Mouse (Mus musculus) heart, postnatal 0 days (tissue): Measurements from ENCODE around the gene Ptprf.

Experiments used
- CTCF ChIP-seq: IDR thresholded peaks from 2 replicates; pipeline ENCODE4 v1.5.1; 2016; ENCODE audit warnings: antibody characterized with exemption, control low read depth, low read depth
- EP300 ChIP-seq: IDR thresholded peaks from 2 replicates; pipeline ENCODE4 v1.6.1; 2016; ENCODE audit warnings: antibody characterized with exemption, low read depth

GRCm38 (mm10) chr4:118289960-118290415 lies 1.2 kb downstream of the Ptprf start:
- no peak for TF ChIP-seq CTCF
- TF ChIP-seq EP300, result no peak
